Mouse (Mus musculus) hindbrain, embryonic 15.5 days (tissue): ENCODE data around the gene Cep95. TPM values are rescaled to one million over a fixed set of nuclear protein-coding genes. Genes with fewer than 3 reads are reported as not detected.

Source experiments
- ATAC-seq: fragments of 200-750 bp; cut with Nextera tagmentation; 2 replicates; pipeline ENCODE4 v1.8.0; 2017; ENCODE audit warnings: low read depth, moderate number of reproducible peaks, moderate TSS enrichment; ENCODE audit not compliant: low FRiP score
- H3K27ac ChIP-seq: fragments of 300-500 bp; sonication (generic); replicated peaks from 2 replicates; pipeline ENCODE4 v1.5.1; 2015; ENCODE audit warnings: mild to moderate bottlenecking, inconsistent platforms
- H3K27me3 ChIP-seq: fragments of 300-500 bp; sonication (generic); 2 replicates; pipeline ENCODE4 v1.6.1; 2015; ENCODE audit warnings: control low read depth, inconsistent platforms
- H3K36me3 ChIP-seq: fragments of 300-500 bp; sonication (generic); 2 replicates; pipeline ENCODE4 v1.6.1; 2015; ENCODE audit warnings: control low read depth, inconsistent platforms
- H3K4me1 ChIP-seq: fragments of 300-500 bp; sonication (generic); replicated peaks from 2 replicates; pipeline ENCODE4 v1.6.1; 2015; ENCODE audit warnings: control low read depth, inconsistent platforms
- H3K4me2 ChIP-seq: fragments of 300-500 bp; sonication (generic); 2 replicates; pipeline ENCODE4 v1.6.1; 2015; ENCODE audit warnings: moderate library complexity, mild to moderate bottlenecking, inconsistent platforms
- H3K4me3 ChIP-seq: fragments of 300-500 bp; sonication (generic); 2 replicates; pipeline ENCODE4 v1.5.1; 2015; ENCODE audit warnings: mild to moderate bottlenecking, inconsistent platforms
- H3K9ac ChIP-seq: fragments of 300-500 bp; sonication (generic); 2 replicates; pipeline ENCODE4 v1.6.1; 2015; ENCODE audit warnings: inconsistent platforms
- H3K9me3 ChIP-seq: fragments of 300-500 bp; sonication (generic); 2 replicates; pipeline ENCODE4 v1.6.1; 2016; ENCODE audit warnings: control low read depth, inconsistent platforms
- WGBS: fragments of 180-500 bp; shearing (Covaris S2); methylation state at CpG from one replicate; pipeline ENCODE4 v1.1.7; 2015; 5-methylcytosine and 5-hydroxymethylcytosine counted together
- polyA plus RNA-seq: library from polyadenylated mRNA; unstranded; fragments of >200 nt; fragmentation: Nextera tagmentation; extraction: Ambion mirVana; gene quantifications from 2 replicates; pipeline ENCODE4 v1.2.1, GENCODE M21; 2015

Cep95 gene
- polyA plus RNA-seq, 1 experiment from 2014 or later, result 14.0 TPM

GRCm38 (mm10) chr11:106818341-106818740, 29.3 kb downstream of the Cep95 start:
- WGBS, result 46% methylated on average over 9 of the region's 9 CpGs
- Histone ChIP-seq H3K4me2 (no peak overlapping the region), H3K27me3 (no peaks in the 10 kb centered on the region), H3K36me3 (peaks cover 52% of the 10 kb centered on the region), H3K4me1 (peaks cover 15% of the 10 kb centered on the region), H3K4me3 (no peak overlapping the region), H3K9me3 (no peaks in the 10 kb centered on the region), H3K27ac (peak overlapping the region; percentile 56), H3K9ac (no peak overlapping the region)
- peak; percentile 84; the same call in 1 of the 2 replicates for ATAC-seq

DNA sequence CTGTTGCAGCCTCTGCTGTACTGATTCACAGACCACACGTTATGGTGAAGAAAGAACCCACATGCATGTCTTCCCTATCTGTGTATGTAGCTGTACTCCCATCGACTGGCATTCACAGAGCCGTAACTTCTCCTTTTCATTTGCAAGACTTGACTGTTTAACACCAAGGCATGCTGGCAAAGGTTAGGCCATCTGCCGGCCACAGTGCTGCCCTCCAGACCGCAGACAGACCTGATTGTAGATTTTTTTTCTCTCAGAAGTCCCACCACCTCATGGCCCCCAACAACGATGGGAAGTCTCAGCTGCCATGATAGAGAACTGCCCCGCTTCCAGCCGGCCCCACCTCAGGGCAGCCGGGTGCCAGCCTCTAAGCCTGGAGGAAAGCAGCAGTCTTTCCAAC, 30.5 kb downstream of the Cep95 start:
- H3K4me2 ChIP-seq, result no peak overlapping the region

GRCm38 (mm10) chr11:106820252-106820651, 31.2 kb downstream of the Cep95 start:
- WGBS, result 73% methylated on average over 6 of the region's 6 CpGs
- H3K4me3 ChIP-seq, result no peak overlapping the region
- H3K4me2 ChIP-seq, result no peak overlapping the region
- H3K4me1 ChIP-seq, result peaks cover 15% of the 10 kb centered on the region
- H3K27ac ChIP-seq, result 0 out of 2 replicates have a peak overlapping the region, but pooled peaks have one; percentile 10
- ATAC-seq, result no peak
- H3K9me3 ChIP-seq, result no peaks in the 10 kb centered on the region
- H3K27me3 ChIP-seq, result no peaks in the 10 kb centered on the region
- H3K9ac ChIP-seq, result no peak overlapping the region
- peaks cover 46% of the 10 kb centered on the region for H3K36me3 ChIP-seq

More for the DNA sequence above, 30.5 kb downstream of the Cep95 start:
- no peak for ATAC-seq
- Histone ChIP-seq H3K27me3 (no peaks in the 10 kb centered on the region), H3K9ac (no peak overlapping the region), H3K9me3 (no peaks in the 10 kb centered on the region), H3K4me1 (peaks cover 15% of the 10 kb centered on the region), H3K36me3 (peaks cover 48% of the 10 kb centered on the region), H3K27ac (no peak overlapping the region; the same call in 1 of the 2 replicates), H3K4me3 (no peak overlapping the region)
- WGBS, result 90% methylated on average over 9 of the region's 9 CpGs

DNA sequence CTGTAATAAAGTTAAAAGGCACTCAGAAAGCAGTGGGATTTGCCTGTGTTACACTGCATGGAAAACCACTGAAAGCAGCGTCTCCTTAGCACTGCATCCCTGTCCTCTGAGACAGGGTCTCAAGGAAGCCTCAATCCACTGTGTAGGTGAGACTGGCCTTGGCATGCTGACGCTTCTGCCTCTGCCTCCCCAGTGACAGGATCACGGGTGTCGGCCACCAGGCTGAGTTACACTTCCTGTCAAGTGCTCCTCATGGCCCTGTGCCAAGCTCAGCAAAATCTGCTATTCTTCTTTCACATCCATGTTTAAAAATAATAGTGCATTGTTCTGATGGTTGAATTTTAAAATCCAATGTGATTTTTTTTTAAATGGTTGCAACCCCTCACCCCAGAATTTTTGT, 31.9 kb downstream of the Cep95 start:
- no peaks in the 10 kb centered on the region for H3K27me3 ChIP-seq
- peaks cover 15% of the 10 kb centered on the region for H3K4me1 ChIP-seq
- WGBS, result 54% methylated on average over 4 of the region's 4 CpGs
- no peak overlapping the region for H3K4me2 ChIP-seq
- H3K36me3 ChIP-seq, result peaks cover 39% of the 10 kb centered on the region
- H3K4me3 ChIP-seq, result no peak overlapping the region
- no peak for ATAC-seq
- no peaks in the 10 kb centered on the region for H3K9me3 ChIP-seq
- H3K27ac ChIP-seq, result 0 out of 2 replicates have a peak overlapping the region, but pooled peaks have one; percentile 10
- H3K9ac ChIP-seq, result no peak overlapping the region

DNA sequence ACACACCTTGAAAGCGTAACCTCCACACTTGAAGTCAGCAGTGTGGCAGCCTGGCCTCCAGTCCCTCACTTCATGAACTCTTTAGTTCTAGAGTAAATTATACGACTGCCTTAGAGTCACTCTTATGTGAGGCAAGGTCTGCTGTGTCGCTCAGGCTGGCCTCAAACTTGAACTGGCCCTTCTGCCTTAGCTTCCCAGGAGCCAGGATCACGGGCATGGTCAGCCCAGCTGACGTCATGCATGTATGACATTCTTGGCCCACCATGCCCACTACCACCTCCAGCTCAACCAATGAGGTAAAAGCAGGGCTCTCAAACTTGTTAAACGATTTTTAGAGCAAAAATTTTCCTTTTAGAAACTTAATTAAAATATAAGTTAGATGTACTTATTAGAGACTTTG, 32.3 kb downstream of the Cep95 start:
- Histone ChIP-seq H3K27ac (no peak overlapping the region), H3K4me1 (peaks cover 15% of the 10 kb centered on the region), H3K9ac (no peak overlapping the region), H3K9me3 (no peaks in the 10 kb centered on the region), H3K4me3 (no peak overlapping the region), H3K4me2 (no peak overlapping the region), H3K36me3 (peaks cover 35% of the 10 kb centered on the region), H3K27me3 (no peaks in the 10 kb centered on the region)
- ATAC-seq, result no peak
- WGBS, result 90% methylated on average over 6 of the region's 6 CpGs

DNA sequence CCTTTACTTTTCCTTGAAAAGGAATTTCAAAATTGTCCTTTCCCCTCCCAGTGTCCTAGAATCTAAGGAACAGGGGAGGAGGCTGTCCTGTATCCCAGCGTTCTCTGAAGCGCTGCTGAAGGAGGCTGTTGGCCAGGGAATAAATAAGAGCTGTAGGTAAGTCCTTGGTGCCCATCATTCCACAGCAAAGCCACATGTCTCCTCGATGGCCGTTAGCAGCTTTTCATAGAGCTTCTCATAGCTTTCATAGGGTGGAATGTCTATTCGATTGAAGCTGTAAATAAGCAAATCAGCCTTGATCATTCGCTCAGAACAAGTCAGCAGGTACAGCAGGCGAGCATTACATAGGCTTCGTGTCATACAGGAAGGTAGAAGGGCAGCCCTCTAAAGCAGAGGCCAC, 33.4 kb downstream of the Cep95 start:
- Histone ChIP-seq H3K9me3 (no peaks in the 10 kb centered on the region), H3K27ac (no peak overlapping the region), H3K9ac (no peak overlapping the region), H3K4me1 (peaks cover 15% of the 10 kb centered on the region), H3K36me3 (peaks cover 30% of the 10 kb centered on the region), H3K27me3 (no peaks in the 10 kb centered on the region), H3K4me2 (no peak overlapping the region), H3K4me3 (no peak overlapping the region)
- no peak for ATAC-seq
- WGBS, result 95% methylated on average over 8 of the region's 8 CpGs

DNA sequence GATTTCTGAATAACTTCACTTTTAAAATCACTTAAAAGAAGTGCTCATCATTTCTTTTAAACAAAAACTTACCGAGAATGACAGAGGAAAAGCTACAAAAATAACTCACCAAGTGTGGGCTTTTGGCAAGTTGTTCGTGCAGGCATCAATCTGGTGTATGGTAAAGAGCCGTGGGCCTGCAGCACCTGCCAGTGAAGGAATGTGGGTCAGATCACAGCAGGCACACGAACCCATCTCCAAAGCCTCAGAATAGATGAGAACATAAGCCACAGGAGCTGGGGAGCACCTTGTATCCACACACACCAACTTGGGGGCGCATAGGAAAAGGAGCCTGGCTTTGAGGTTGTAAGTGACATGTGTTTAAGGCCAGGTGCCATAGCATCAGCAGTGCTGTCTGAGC, 33.9 kb downstream of the Cep95 start:
- no peaks in the 10 kb centered on the region for H3K9me3 ChIP-seq
- WGBS, result 81% methylated on average over 5 of the region's 5 CpGs
- no peak for ATAC-seq
- no peaks in the 10 kb centered on the region for H3K27me3 ChIP-seq
- peaks cover 33% of the 10 kb centered on the region for H3K36me3 ChIP-seq
- no peak overlapping the region for H3K9ac ChIP-seq
- peaks cover 12% of the 10 kb centered on the region for H3K4me1 ChIP-seq
- no peak overlapping the region for H3K4me3 ChIP-seq
- H3K27ac ChIP-seq, result no peak overlapping the region
- H3K4me2 ChIP-seq, result no peak overlapping the region

- Histone ChIP-seq H3K36me3 (peaks cover 38% of the 10 kb centered on the region), H3K4me2 (no peak overlapping the region), H3K4me3 (no peak overlapping the region), H3K27me3 (no peaks in the 10 kb centered on the region), H3K9ac (no peak overlapping the region), H3K9me3 (no peaks in the 10 kb centered on the region), H3K27ac (no peak overlapping the region), H3K4me1 (peaks cover 5% of the 10 kb centered on the region; the same call in 1 of the 2 replicates)
- no peak for ATAC-seq
- WGBS, result 95% methylated on average over 8 of the region's 8 CpGs
These were observed 34.7 kb downstream of the Cep95 start for GRCm38 (mm10) chr11:106823741-106824140.

DNA sequence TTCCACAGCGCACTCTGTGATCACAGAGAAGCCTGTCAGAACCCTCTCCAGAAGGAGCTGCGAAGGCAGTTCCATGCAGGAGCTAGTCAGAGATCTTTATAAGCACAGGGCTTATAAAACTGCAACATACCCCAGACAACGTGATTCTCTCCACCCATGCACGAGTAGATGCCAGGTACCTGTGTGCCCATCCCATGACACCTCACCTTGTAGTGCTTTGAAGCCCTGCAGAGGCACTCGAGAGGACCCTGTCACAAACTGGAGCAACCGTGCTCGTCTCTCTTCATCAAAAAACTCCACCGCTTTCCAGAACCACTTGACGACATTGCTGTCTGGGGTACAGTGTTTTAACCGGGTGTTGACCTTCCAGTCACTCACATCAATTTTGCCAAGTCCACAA, 35.4 kb downstream of the Cep95 start:
- Histone ChIP-seq H3K4me1 (0 out of 2 replicates have a peak, but pooled peaks cover 2% of the 10 kb centered on the region), H3K27ac (no peak overlapping the region), H3K36me3 (peaks cover 35% of the 10 kb centered on the region), H3K9ac (no peak overlapping the region), H3K27me3 (no peaks in the 10 kb centered on the region), H3K4me3 (no peak overlapping the region), H3K9me3 (no peaks in the 10 kb centered on the region), H3K4me2 (no peak overlapping the region)
- ATAC-seq, result no peak
- 94% methylated on average over 10 of the region's 10 CpGs for WGBS

GRCm38 (mm10) chr11:106828079-106828478, 39.0 kb downstream of the Cep95 start:
- H3K27ac ChIP-seq, result no peak overlapping the region
- H3K27me3 ChIP-seq, result no peaks in the 10 kb centered on the region
- H3K4me3 ChIP-seq, result no peak overlapping the region
- peaks cover 37% of the 10 kb centered on the region for H3K36me3 ChIP-seq
- 96% methylated on average over 7 of the region's 7 CpGs for WGBS
- H3K4me1 ChIP-seq, result no peaks in the 10 kb centered on the region
- H3K9me3 ChIP-seq, result no peaks in the 10 kb centered on the region
- no peak overlapping the region for H3K9ac ChIP-seq
- ATAC-seq, result no peak
- no peak overlapping the region for H3K4me2 ChIP-seq

DNA sequence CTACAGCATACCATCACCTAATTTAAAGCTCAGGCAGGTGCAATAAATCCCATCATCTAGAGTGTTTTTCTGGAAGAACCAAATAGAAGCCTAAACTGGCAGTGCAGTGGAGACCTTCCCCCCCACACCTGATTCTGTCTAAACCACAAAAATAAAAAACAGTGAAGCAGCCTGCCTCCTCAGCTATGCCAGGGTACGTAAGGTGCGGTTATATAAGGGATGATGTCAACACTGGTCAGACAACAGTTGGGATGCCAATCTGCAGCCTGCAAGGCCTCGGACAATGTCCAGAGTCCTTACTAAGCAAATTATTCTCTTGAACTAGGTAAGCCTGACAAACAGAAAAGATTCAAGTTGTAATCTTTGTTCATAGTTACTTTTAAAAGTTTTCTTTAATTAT, 53.0 kb downstream of the Cep95 start:
- peaks cover 38% of the 10 kb centered on the region for H3K36me3 ChIP-seq
- WGBS, result 97% methylated on average over 3 of the region's 3 CpGs
- no peak overlapping the region for H3K4me3 ChIP-seq
- H3K9ac ChIP-seq, result no peak overlapping the region
- H3K9me3 ChIP-seq, result no peaks in the 10 kb centered on the region
- no peaks in the 10 kb centered on the region for H3K4me1 ChIP-seq
- H3K27me3 ChIP-seq, result no peaks in the 10 kb centered on the region
- H3K27ac ChIP-seq, result no peak overlapping the region
- H3K4me2 ChIP-seq, result no peak overlapping the region
- ATAC-seq, result no peak

- H3K27ac ChIP-seq, result no peak overlapping the region
- ATAC-seq, result no peak
- no peaks in the 10 kb centered on the region for H3K27me3 ChIP-seq
- no peak overlapping the region for H3K9ac ChIP-seq
- WGBS, result 65% methylated on average over 2 of the region's 2 CpGs
- no peak overlapping the region for H3K4me2 ChIP-seq
- H3K4me3 ChIP-seq, result no peak overlapping the region
- no peaks in the 10 kb centered on the region for H3K4me1 ChIP-seq
- no peaks in the 10 kb centered on the region for H3K9me3 ChIP-seq
- peaks cover 31% of the 10 kb centered on the region for H3K36me3 ChIP-seq
These were observed 62.4 kb downstream of the Cep95 start for GRCm38 (mm10) chr11:106851438-106851837.
